Mouse (Mus musculus): ENCODE data around the gene Aph1a. TPM values are rescaled to one million over a fixed set of nuclear protein-coding genes. Genes with fewer than 3 reads are reported as not detected.
A peak's percentile ranks its signal among the peaks of the same experiment; 100 is the strongest.

Aph1a gene
- total RNA-seq, 1 experiment: 70.9 TPM

DNA sequence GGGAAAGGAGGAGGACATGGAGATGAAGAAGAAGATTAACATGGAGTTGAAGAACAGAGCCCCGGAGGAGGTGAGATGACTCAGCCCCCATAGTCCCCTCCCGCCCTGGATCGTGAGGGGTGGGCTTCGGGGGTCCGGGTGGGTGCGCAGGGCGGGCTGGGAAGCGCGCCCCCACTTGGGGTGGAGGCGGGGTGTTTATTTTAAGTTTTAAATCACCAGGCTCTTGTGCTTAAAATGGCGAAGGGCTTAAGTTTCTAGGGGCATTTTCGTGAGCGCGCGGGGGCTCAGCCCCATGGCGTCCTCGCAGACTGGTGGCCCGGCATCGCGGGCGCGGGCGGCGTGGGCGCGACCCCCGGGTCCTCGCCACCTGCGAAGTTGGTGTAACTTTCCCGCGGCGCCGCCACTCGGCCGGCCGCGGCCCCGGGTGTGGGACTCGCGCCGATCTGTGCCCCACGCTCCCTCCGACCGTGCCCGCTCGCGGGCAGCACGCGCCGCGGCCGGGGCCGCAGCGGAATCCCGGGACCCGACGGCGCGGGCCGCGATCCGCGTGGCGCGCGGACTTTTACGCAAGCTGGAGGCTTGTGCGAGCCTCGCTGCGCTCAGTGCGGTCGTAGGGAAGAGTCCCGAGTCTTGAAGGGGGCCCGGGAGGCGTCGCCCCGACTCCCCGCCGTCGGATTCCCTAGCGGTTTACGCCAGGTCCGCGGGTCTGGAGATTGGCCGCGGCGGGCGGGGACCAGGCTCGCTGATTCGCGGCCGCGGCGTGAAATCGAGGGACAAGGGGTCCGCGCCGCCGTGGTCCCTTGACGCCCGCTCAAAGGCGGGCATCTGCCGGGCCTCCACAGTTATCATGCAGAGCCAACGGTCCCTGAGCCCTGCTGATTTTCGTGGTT is 36.1 kb downstream of the Aph1a start:
- no peaks in the 10 kb centered on the region for H3K9me3 ChIP-seq (ENCODE audit: control insufficient read depth, insufficient read depth, low read depth, low read length)
- peak overlapping the region; percentile 83 to 99 for H3K4me3 ChIP-seq (ENCODE audit: insufficient read depth in 1 of 2, low read depth in 1 of 2, low read length in 2 of 2, poor library complexity in 1 of 2, severe bottlenecking in 1 of 2)
- TF ChIP-seq ZNF384 (IDR thresholded peaks at IDR 0.05; ENCODE audit: low read depth, low read length): no peak
- 0 out of 2 replicates have a peak, but pooled peaks have one; percentile 3 for TF ChIP-seq HCFC1 (IDR thresholded peaks at IDR 0.05; ENCODE audit: borderline replicate concordance, insufficient read depth, low read length)
- H3K4me1 ChIP-seq (ENCODE audit: control insufficient read depth in 2 of 2, insufficient read depth in 2 of 2, low read length in 2 of 2, poor library complexity in 1 of 2): peaks cover 1 to 5% of the 10 kb centered on the region in 2 experiments; a peak in 2 of 4 replicates
- DNase-seq (ENCODE audit: low read depth, low spot score): no peak
- peak overlapping the region; percentile 97 for H3K9ac ChIP-seq (ENCODE audit: insufficient read depth, low read depth, low read length, poor library complexity, severe bottlenecking)
- peaks cover 10% of the 10 kb centered on the region for H3K36me3 ChIP-seq (ENCODE audit: control insufficient read depth, insufficient read depth, low read length, poor library complexity, severe bottlenecking)
- H3K27ac ChIP-seq (ENCODE audit: insufficient read depth, low read depth, low read length, poor library complexity, severe bottlenecking): peak overlapping the region; percentile 80
- in situ Hi-C loops (cut with MboI; ENCODE audit: low sequenced_read_pairs in 2 of 2, unreplicated experiment in 2 of 2): no loop called here

DNA sequence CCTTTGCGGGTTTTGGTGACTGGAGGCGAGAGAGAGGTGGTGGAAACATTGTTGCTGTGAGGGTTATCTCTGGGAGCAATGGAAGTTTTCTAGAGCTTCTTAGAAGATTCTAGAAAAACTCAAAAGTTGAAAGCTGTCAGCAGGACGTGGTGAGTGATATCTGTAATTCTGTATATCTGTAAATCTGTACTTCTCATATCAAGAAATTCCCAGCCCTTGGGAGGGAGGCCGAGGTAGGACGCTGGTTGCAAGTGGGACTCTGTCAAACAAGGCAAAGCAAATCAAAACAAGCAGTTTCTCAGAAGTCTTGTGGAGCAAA is 36.7 kb downstream of the Aph1a start:
- Histone ChIP-seq H3K4me1 (ENCODE audit: control insufficient read depth in 2 of 2, insufficient read depth in 2 of 2, low read length in 2 of 2, poor library complexity in 1 of 2) (peaks cover 1 to 5% of the 10 kb centered on the region in 2 experiments; a peak in 2 of 4 replicates), H3K9ac (ENCODE audit: insufficient read depth, low read depth, low read length, poor library complexity, severe bottlenecking) (peak overlapping the region; percentile 97), H3K36me3 (ENCODE audit: control insufficient read depth, insufficient read depth, low read length, poor library complexity, severe bottlenecking) (peaks cover 11% of the 10 kb centered on the region), H3K9me3 (ENCODE audit: control insufficient read depth, insufficient read depth, low read depth, low read length) (no peaks in the 10 kb centered on the region), H3K27ac (ENCODE audit: insufficient read depth, low read depth, low read length, poor library complexity, severe bottlenecking) (no peak overlapping the region), H3K4me3 (ENCODE audit: insufficient read depth in 1 of 2, low read depth in 1 of 2, low read length in 2 of 2, poor library complexity in 1 of 2, severe bottlenecking in 1 of 2) (peak overlapping the region; percentile 83 to 99)
- in situ Hi-C loops (cut with MboI; ENCODE audit: low sequenced_read_pairs in 2 of 2, unreplicated experiment in 2 of 2): no loop called here
- TF ChIP-seq HCFC1 (IDR thresholded peaks at IDR 0.05; ENCODE audit: borderline replicate concordance, insufficient read depth, low read length): no peak
- TF ChIP-seq ZNF384 (IDR thresholded peaks at IDR 0.05; ENCODE audit: low read depth, low read length): no peak
- DNase-seq (ENCODE audit: low read depth, low spot score): no peak

DNA sequence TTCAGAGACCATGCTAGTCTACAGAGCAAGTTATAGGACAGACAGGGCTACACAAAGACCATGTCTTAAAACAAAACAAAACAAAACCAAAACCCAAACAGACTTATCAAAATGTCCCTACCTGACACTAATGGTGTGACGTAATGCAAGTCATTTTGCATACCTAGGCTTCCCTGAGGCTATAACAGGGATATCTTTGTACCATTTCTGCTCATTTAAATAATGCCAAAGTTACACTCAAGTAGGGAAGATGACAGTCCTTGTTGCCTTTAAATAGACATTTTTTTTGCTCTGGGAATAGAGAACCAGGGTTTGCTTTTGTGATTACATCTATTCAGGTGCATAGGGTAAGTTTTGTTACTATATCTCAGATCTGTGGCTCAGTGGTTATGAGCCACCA is 37.7 kb downstream of the Aph1a start:
- H3K9ac ChIP-seq (ENCODE audit: insufficient read depth, low read depth, low read length, poor library complexity, severe bottlenecking): no peak overlapping the region
- in situ Hi-C loops (cut with MboI; ENCODE audit: low sequenced_read_pairs in 2 of 2, unreplicated experiment in 2 of 2): no loop called here
- no peaks in the 10 kb centered on the region for H3K9me3 ChIP-seq (ENCODE audit: control insufficient read depth, insufficient read depth, low read depth, low read length)
- H3K4me3 ChIP-seq (ENCODE audit: insufficient read depth in 1 of 2, low read depth in 1 of 2, low read length in 2 of 2, poor library complexity in 1 of 2, severe bottlenecking in 1 of 2): no peak overlapping the region
- no peak for DNase-seq (ENCODE audit: low read depth, low spot score)
- peaks cover 1 to 5% of the 10 kb centered on the region in 2 experiments; a peak in 2 of 4 replicates for H3K4me1 ChIP-seq (ENCODE audit: control insufficient read depth in 2 of 2, insufficient read depth in 2 of 2, low read length in 2 of 2, poor library complexity in 1 of 2)
- H3K27ac ChIP-seq (ENCODE audit: insufficient read depth, low read depth, low read length, poor library complexity, severe bottlenecking): no peak overlapping the region
- TF ChIP-seq HCFC1 (IDR thresholded peaks at IDR 0.05; ENCODE audit: borderline replicate concordance, insufficient read depth, low read length) (no peak), CHD2 (IDR thresholded peaks at IDR 0.05; ENCODE audit: low read depth, low read length) (no peak), MAFK (IDR thresholded peaks at IDR 0.05; ENCODE audit: insufficient read depth, low read depth, low read length) (no peak), ZNF384 (IDR thresholded peaks at IDR 0.05; ENCODE audit: low read depth, low read length) (no peak), ZC3H11A (IDR thresholded peaks at IDR 0.05; ENCODE audit: borderline replicate concordance, low read depth, low read length) (no peak)
- H3K36me3 ChIP-seq (ENCODE audit: control insufficient read depth, insufficient read depth, low read length, poor library complexity, severe bottlenecking): peaks cover 13% of the 10 kb centered on the region

DNA sequence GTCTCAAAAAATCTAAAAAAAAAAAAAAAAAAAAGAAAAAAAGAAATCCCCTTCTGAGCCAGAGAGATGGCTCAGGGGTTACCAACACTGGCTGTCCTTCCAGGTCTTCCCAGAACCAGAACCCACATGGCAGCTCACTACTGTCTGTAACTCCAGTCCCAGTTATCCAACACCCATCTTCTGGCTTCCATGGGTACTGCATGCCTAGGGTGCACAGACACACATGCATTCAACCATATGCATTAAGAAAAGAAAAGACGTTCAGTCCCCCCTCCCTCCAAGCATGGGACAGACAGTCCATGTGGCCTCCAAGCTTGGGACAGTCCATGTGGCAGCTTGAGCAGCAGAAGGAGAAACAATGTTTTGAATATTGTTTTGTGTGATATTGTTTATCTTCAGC is 38.4 kb downstream of the Aph1a start:
- Histone ChIP-seq H3K9me3 (ENCODE audit: control insufficient read depth, insufficient read depth, low read depth, low read length) (no peaks in the 10 kb centered on the region), H3K4me3 (ENCODE audit: insufficient read depth in 1 of 2, low read depth in 1 of 2, low read length in 2 of 2, poor library complexity in 1 of 2, severe bottlenecking in 1 of 2) (no peak overlapping the region), H3K9ac (ENCODE audit: insufficient read depth, low read depth, low read length, poor library complexity, severe bottlenecking) (no peak overlapping the region), H3K27ac (ENCODE audit: insufficient read depth, low read depth, low read length, poor library complexity, severe bottlenecking) (no peak overlapping the region), H3K4me1 (ENCODE audit: control insufficient read depth in 2 of 2, insufficient read depth in 2 of 2, low read length in 2 of 2, poor library complexity in 1 of 2) (peaks cover 1 to 5% of the 10 kb centered on the region in 2 experiments; a peak in 2 of 4 replicates), H3K36me3 (ENCODE audit: control insufficient read depth, insufficient read depth, low read length, poor library complexity, severe bottlenecking) (peaks cover 19% of the 10 kb centered on the region)
- DNase-seq (ENCODE audit: low read depth, low spot score): no peak
- in situ Hi-C loops (cut with MboI; ENCODE audit: low sequenced_read_pairs in 2 of 2, unreplicated experiment in 2 of 2): no loop called here
- TF ChIP-seq ZNF384 (IDR thresholded peaks at IDR 0.05; ENCODE audit: low read depth, low read length) (no peak), HCFC1 (IDR thresholded peaks at IDR 0.05; ENCODE audit: borderline replicate concordance, insufficient read depth, low read length) (no peak), MAFK (IDR thresholded peaks at IDR 0.05; ENCODE audit: insufficient read depth, low read depth, low read length) (no peak), ZC3H11A (IDR thresholded peaks at IDR 0.05; ENCODE audit: borderline replicate concordance, low read depth, low read length) (no peak), CHD2 (IDR thresholded peaks at IDR 0.05; ENCODE audit: low read depth, low read length) (no peak)

Measured in ES-E14 (cell line).